Mouse (Mus musculus) lung, embryonic 14.5 days (tissue): ENCODE results near the gene Ptges3. TPM values are rescaled to one million over a fixed set of nuclear protein-coding genes. Genes with fewer than 3 reads are reported as not detected.

ENCODE experiments used
- ATAC-seq: fragments of 200-750 bp; cut with Nextera tagmentation; 2 replicates; pipeline ENCODE4 v1.8.0; 2017; ENCODE audit warnings: mild to moderate bottlenecking, moderate TSS enrichment, moderate library complexity; ENCODE audit not compliant: insufficient read depth
- DNase-seq: peaks from one replicate; pipeline ENCODE4 v3.0.0-alpha.2; 2015
- H3K27ac ChIP-seq: fragments of 300-500 bp; sonication (generic); 2 replicates; pipeline ENCODE4 v1.5.1; 2014; ENCODE audit warnings: low read depth, mild to moderate bottlenecking, moderate library complexity
- H3K27me3 ChIP-seq: fragments of 300-500 bp; sonication (generic); 2 replicates; pipeline ENCODE4 v1.6.1; 2014; ENCODE audit warnings: low read length, control low read depth; ENCODE audit not compliant: insufficient read depth
- H3K36me3 ChIP-seq: fragments of 300-500 bp; sonication (generic); 2 replicates; pipeline ENCODE4 v1.6.1; 2014; ENCODE audit warnings: control low read depth; ENCODE audit not compliant: insufficient read depth
- H3K4me1 ChIP-seq: fragments of 300-500 bp; sonication (generic); 2 replicates; pipeline ENCODE4 v1.6.1; 2014; ENCODE audit warnings: antibody characterized with exemption, control low read depth; ENCODE audit not compliant: insufficient read depth
- H3K4me2 ChIP-seq: fragments of 300-500 bp; sonication (generic); 2 replicates; pipeline ENCODE4 v1.6.1; 2014; ENCODE audit warnings: mild to moderate bottlenecking
- H3K4me3 ChIP-seq: fragments of 300-500 bp; sonication (generic); 2 replicates; pipeline ENCODE4 v1.5.1; 2014; ENCODE audit warnings: low read depth, low read length
- H3K9ac ChIP-seq: fragments of 300-500 bp; sonication (generic); 2 replicates; pipeline ENCODE4 v1.6.1; 2014
- H3K9me3 ChIP-seq: fragments of 300-500 bp; sonication (generic); 2 replicates; pipeline ENCODE4 v1.6.1; 2016; ENCODE audit warnings: low read depth, low read length, control low read depth
- CTCF ChIP-seq: IDR thresholded peaks from 2 replicates; pipeline ENCODE4 v1.5.1; 2016; ENCODE audit warnings: antibody characterized with exemption, low read depth
- WGBS: fragments of 180-500 bp; shearing (Covaris S2); extraction: QIAGEN DNeasy Blood & Tissue Kit; methylation state at CpG from one replicate; pipeline ENCODE4 v1.1.7; 2014; 5-methylcytosine and 5-hydroxymethylcytosine counted together
- polyA plus RNA-seq: library from polyadenylated mRNA; unstranded; fragments of >200 nt; fragmentation: Nextera tagmentation; extraction: Ambion mirVana; gene quantifications from 2 replicates; pipeline ENCODE4 v1.2.1, GENCODE M21; 2014

Ptges3 gene
- polyA plus RNA-seq, 1 experiment from 2014 or later, result 548 TPM

DNA sequence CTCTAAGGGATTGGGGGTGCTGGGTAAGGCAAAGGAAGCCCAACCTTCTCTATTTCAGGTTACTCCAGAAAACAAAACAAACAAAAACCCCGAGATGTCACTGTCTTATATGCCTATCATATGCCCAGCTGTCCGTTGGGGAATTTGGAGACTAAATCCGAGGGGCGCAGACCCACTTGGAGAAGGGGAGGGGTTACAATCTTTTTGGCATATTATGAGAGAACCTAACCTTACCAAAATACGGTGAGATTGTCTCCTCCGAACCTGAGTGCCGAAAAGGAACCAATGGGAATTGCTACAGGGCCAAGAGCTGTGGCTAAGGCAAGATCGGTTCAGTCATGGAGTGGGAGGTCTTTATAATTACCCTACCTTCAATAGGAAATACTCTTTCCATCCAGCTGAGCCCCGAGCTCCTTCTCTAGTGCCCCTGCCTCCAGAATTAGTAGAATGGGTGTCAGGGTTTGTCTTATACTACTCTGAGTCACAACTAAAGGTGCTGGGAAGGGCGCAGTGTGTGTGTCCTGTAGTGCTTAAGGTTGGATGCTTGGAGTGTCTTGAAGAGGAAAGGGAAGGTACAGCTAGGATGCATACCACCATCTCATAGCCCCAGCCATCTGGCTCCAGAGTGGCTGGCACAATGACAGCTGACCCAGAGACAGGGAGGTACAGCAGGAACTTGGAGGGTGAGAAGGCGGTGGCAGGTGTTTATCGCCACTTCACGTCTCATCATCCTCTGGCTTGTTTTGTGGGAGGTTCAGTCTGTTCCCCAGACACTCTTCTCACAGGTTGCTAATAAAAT is 34.9 kb downstream of the Ptges3 start:
- Histone ChIP-seq H3K36me3 (peaks cover 22% of the 10 kb centered on the region), H3K4me1 (peaks cover 35% of the 10 kb centered on the region), H3K9me3 (no peaks in the 10 kb centered on the region), H3K4me2 (peak overlapping the region; percentile 96), H3K27me3 (no peaks in the 10 kb centered on the region), H3K4me3 (peak overlapping the region; percentile 87), H3K27ac (peak overlapping the region; percentile 91), H3K9ac (peak overlapping the region; percentile 64)
- TF ChIP-seq CTCF, result no peak
- WGBS, result 28% methylated on average over 13 of the region's 13 CpGs
- ATAC-seq (no peak), DNase-seq (peak; percentile 26)

DNA sequence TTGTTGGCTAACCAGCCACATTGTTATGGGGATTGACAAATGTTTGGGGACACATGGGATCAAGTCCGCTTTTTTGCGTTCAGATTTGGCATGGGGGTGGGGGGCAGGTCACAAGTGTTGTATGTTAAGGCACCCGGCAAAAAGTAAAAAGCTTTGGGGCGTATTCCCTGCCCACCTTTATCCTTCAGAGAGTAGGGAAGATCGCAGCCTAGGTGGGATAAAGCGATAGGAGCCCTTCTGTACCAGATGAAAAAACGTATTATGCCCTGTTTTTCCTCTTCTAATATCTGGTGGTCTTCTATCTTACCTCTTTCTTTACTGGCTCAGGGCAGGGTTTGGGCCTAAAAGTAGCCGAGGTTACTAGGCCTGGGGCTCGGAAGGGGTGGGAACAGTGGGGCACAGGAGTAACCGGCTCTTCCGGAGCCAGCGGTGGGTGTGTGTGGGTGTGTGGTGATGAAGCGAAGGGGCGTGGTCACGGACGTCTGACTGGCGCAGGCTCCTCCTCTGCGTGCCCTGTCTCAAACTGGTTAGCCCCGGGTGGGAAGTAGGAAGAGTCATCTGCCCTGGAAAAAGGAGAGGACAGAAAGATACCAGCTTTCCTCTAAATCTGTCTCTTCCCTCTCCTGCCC is 35.7 kb downstream of the Ptges3 start:
- peak; percentile 62 for ATAC-seq
- WGBS, result 10% methylated on average over 19 of the region's 19 CpGs
- peaks cover 35% of the 10 kb centered on the region for H3K4me1 ChIP-seq

DNA sequence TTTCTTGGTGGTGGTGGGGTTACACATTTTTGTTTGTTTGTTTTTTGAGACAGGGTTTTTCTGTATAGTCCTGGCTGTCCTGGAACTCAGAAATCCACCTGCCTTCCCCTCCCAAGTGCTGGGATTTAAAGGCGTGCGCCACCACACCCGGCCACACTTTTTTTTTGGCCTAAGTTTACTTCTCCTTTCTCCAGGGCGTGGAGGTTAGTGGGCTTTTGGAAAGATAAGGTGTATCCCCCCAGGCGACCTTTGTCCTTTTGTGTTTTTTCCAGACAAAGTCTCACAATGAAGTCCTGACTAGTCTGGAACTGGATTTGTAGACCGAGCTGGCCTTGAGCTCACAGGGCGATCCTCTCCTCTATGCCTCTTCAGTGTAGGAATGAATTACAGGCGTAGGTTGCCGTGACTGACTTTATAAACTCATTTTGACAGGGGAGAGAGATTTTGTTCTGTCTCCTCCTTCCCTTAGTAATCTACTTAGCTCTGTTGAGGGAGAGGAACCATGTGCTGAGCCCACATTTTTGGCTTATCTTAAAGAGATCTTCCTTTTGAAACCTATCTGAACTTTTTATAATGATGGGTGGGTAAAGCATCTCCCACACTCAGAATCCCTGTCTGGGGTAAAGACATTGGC is 36.4 kb downstream of the Ptges3 start:
- H3K4me1 ChIP-seq, result peaks cover 35% of the 10 kb centered on the region
- H3K27ac ChIP-seq, result no peak overlapping the region
- no peak for TF ChIP-seq CTCF
- H3K27me3 ChIP-seq, result no peaks in the 10 kb centered on the region
- H3K9me3 ChIP-seq, result no peaks in the 10 kb centered on the region
- H3K4me2 ChIP-seq, result peak overlapping the region; percentile 96
- 30% methylated on average over 9 of the region's 9 CpGs for WGBS
- ATAC-seq (no peak), DNase-seq (no peak)
- no peak overlapping the region for H3K9ac ChIP-seq
- peak overlapping the region; percentile 87; the same call in 1 of the 2 replicates for H3K4me3 ChIP-seq
- H3K36me3 ChIP-seq, result peaks cover 8% of the 10 kb centered on the region

More for the DNA sequence above, 35.7 kb downstream of the Ptges3 start:
- peaks cover 14% of the 10 kb centered on the region for H3K36me3 ChIP-seq
- peak overlapping the region; percentile 66; the same call in 1 of the 2 replicates for H3K27ac ChIP-seq
- H3K27me3 ChIP-seq, result no peaks in the 10 kb centered on the region
- DNase-seq, result peak; percentile 94
- peak overlapping the region; percentile 26; the same call in 1 of the 2 replicates for H3K9ac ChIP-seq
- no peak for TF ChIP-seq CTCF
- H3K4me2 ChIP-seq, result peak overlapping the region; percentile 96
- peak overlapping the region; percentile 87 for H3K4me3 ChIP-seq
- no peaks in the 10 kb centered on the region for H3K9me3 ChIP-seq

DNA sequence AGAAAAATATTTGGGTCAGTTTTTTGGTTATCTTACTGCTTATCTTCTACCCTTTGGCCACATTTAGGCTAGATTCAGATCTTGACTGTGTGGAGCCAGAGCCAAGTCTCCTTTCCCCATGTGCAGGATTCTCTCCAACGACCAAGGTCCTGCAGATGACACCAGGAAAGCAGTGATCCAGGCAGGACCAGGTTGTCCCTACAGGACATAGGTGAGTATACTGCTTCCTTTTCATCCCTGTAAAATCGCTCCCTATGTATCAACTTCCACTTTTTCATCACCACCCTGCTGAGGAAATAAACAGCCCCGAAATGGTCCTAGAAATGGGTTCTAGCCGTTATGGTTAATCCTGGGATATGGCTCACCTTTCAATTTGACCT is 37.5 kb downstream of the Ptges3 start:
- 20% methylated on average over 4 of the region's 4 CpGs for WGBS
- no peaks in the 10 kb centered on the region for H3K36me3 ChIP-seq
- H3K4me2 ChIP-seq, result peak overlapping the region; percentile 86
- H3K9me3 ChIP-seq, result no peaks in the 10 kb centered on the region
- ATAC-seq, result no peak
- peak overlapping the region; percentile 98 for H3K4me3 ChIP-seq
- TF ChIP-seq CTCF, result no peak
- H3K27ac ChIP-seq, result 0 out of 2 replicates have a peak overlapping the region, but pooled peaks have one; percentile 36
- H3K9ac ChIP-seq, result no peak overlapping the region
- H3K27me3 ChIP-seq, result no peaks in the 10 kb centered on the region
- H3K4me1 ChIP-seq, result peaks cover 35% of the 10 kb centered on the region
- no peak for DNase-seq

DNA sequence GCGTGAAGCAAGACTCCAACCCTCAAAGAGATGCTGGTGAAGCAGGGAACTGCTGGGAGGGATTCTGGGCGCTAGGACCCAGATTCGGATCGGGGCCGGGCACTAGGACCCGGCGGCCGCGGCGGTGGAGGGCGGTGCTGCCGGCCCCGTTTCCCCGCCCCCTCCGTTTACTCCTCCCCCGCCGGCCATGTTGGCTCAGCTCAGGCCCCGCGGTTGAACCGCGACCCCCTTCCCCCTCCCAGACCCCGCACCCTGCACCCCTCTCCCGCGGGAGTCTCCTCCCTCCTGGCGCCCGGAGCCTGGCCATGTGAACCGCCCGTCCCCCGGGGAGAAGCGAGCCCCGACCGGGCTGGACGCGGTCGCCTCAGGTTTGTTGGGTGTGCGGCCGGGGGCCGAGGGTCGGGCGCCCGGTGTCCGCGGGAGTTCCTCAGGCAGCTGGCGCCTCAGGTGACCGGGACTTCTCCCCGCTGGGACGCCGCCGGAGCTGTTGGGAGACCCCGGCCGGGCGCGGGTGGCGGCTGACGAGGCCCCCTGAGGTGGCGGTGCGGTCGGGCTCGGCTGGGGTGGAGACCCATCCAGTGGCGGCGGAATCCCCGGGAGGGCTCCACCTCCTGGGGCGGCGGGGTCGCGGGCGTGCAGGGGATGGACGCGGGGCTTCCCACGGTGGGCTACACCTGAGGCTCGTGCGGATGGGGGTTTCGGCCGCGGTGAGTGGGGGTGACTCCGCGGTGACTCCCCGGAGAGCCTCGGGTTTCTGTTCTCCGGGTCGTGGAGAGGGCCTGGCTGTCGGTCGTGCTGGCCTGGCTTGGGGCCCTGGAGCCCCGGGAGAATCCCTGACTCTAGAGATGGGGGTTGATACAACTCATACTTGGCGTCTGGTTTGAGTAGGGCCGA is 38.2 kb downstream of the Ptges3 start:
- TF ChIP-seq CTCF, result peak; percentile 24
- ATAC-seq (peak; percentile 73), DNase-seq (peak; percentile 92)
- Histone ChIP-seq H3K9me3 (no peaks in the 10 kb centered on the region), H3K27ac (peak overlapping the region; percentile 75), H3K4me2 (peak overlapping the region; percentile 86), H3K9ac (peak overlapping the region; percentile 93), H3K27me3 (no peaks in the 10 kb centered on the region), H3K4me1 (peaks cover 28% of the 10 kb centered on the region), H3K36me3 (no peaks in the 10 kb centered on the region), H3K4me3 (peak overlapping the region; percentile 98)
- under 1% methylated on average over 77 of the region's 86 CpGs for WGBS

DNA sequence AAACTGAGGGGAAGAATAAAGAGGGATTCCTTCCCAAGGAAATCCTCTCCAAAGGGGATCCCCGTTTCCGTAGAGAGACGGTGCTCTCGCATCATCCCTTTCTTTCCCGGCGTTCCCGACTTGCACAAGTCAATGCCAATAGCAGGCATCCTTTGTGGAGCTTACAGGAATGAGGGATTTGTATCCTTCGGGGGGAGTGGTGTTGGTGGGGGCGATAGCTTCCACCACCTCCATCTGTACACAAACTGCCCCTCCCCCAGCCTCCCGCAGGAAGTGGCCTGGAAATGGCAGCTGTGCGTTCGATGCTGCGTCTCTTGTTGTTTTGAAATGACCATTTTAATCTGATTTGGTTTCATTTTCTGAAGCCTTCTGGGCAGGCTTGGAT is 38.8 kb downstream of the Ptges3 start:
- Histone ChIP-seq H3K4me1 (peaks cover 28% of the 10 kb centered on the region), H3K4me3 (peak overlapping the region; percentile 98), H3K9ac (peak overlapping the region; percentile 93), H3K9me3 (no peaks in the 10 kb centered on the region), H3K27me3 (no peaks in the 10 kb centered on the region), H3K4me2 (peak overlapping the region; percentile 86), H3K27ac (peak overlapping the region; percentile 75), H3K36me3 (no peaks in the 10 kb centered on the region)
- TF ChIP-seq CTCF, result no peak
- ATAC-seq, result no peak
- under 1% methylated on average over 13 of the region's 13 CpGs for WGBS
- peak; percentile 70 for DNase-seq
